Mouse (Mus musculus) cerebellum, postnatal 14 days (tissue): ENCODE data around the gene 5430419D17Rik.
A peak's percentile ranks its signal among the peaks of the same experiment; 100 is the strongest.

Experiments
- DNase-seq, 2 experiments: peaks; one replicate each; pipeline ENCODE4 v3.0.0; 2021; ENCODE audit warnings: mixed read lengths in 2 of 2

The 5430419D17Rik gene

GRCm38 (mm10) chr7:131317587-131317986, 143.4 kb downstream of the 5430419D17Rik start:
- DNase-seq, result no peak

- DNase-seq, result no peak
Observed at GRCm38 (mm10) chr7:131318340-131318739, 144.1 kb downstream of the 5430419D17Rik start.

- no peak for DNase-seq
Observed at GRCm38 (mm10) chr7:131322192-131322591, 148.0 kb downstream of the 5430419D17Rik start, which contains the start of gene Cuzd1. Cuzd1 (minus strand) TSS chr7:131322292.

- no peak for DNase-seq
Observed at GRCm38 (mm10) chr7:131327054-131327453, 152.9 kb downstream of the 5430419D17Rik start.

GRCm38 (mm10) chr7:131329416-131329815, 155.2 kb downstream of the 5430419D17Rik start, which contains the start of gene Fam24b:
Fam24b (minus strand) TSS chr7:131329516.
- no peak for DNase-seq

GRCm38 (mm10) chr7:131331688-131332087, 157.5 kb downstream of the 5430419D17Rik start:
- no peak for DNase-seq

- DNase-seq, result no peak
Observed at GRCm38 (mm10) chr7:131333564-131333963, 159.4 kb downstream of the 5430419D17Rik start, which contains the start of gene Fam24a. Fam24a (plus strand) TSS chr7:131333864.

GRCm38 (mm10) chr7:131337502-131338068, 163.4 kb downstream of the 5430419D17Rik start:
- no peak for DNase-seq

- peak; percentile 38 to 43 for DNase-seq
Observed at GRCm38 (mm10) chr7:131345856-131346541, 171.8 kb downstream of the 5430419D17Rik start.
